Mouse (Mus musculus) liver, postnatal 0 days (tissue): ENCODE measurements around the gene Dcpp2.

Source experiments
- CTCF ChIP-seq: sonication (generic); IDR thresholded peaks from 2 replicates; pipeline ENCODE4 v1.5.1; 2016; ENCODE audit warnings: antibody characterized with exemption, low read depth
- EP300 ChIP-seq: IDR thresholded peaks from 2 replicates; pipeline ENCODE4 v1.6.1; 2016; ENCODE audit warnings: antibody characterized with exemption, low read depth, mild to moderate bottlenecking

- TF ChIP-seq CTCF = no peak
- no peak for TF ChIP-seq EP300
These were observed 3.5 kb upstream of the Dcpp2 start for GRCm38 (mm10) chr17:23877166-23877565.
